ENCODE assay signal across 19 mouse cellular contexts in the genomic region with DNA sequence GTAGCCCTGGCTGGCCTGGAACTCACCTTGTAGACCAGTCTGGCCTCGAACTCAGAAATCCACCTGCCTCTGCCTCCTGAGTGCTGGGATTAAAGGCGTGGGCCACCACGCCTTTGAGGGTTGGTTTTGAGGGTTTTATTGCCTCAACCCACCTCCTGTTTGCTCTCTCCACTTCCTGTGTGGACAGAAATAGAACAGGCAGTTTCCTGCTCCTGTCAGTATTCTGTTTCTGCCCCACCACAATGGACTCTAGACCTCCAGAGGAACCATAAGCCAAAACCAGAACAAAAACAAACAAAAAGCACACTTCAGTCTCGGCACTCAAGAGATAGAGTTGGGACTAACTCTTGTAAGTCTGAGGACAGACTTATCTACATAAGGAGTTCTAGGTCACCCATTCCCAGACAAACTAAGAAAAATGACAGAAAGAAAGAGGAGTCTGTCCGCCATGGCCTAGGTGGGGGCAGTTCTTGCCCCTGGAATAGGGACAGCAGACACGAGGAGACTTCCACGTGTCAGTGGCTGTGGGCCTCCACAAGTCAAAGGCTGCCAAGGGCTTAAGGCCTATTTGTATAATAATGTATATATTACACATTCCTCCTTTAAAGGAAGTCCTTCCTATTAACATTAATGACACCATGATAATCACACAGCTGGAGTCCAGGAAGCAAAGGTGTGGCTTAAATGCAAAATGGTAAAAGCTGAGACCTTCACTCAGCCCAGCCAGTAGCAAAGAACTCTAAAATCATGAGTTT.
DNase-seq lines count a peak whose midpoint lies in the region; ATAC-seq and TF ChIP-seq lines count a peak whose summit lies in the region.
"Had no signal": no experiment of that assay in that cellular context is flagged by ENCODE, and none has a peak within 500 bp of the region (broad histone marks: within the 10 kb centered on the region; RNA-seq: fewer than 3 reads in every experiment).

No protein-coding gene starts in this region.

- peak; percentile 57 for DNase-seq in midbrain, embryonic 11.5 days (ENCODE audit: low spot score, missing footprints)
- peak; percentile 75 for DNase-seq in ES-E14 (ENCODE audit: low read depth, low spot score)
- DNase-seq in heart, postnatal 36 days, result no peak
- DNase-seq: adrenal gland, adult 8-10 months; B cell, adult 2 months; cerebellum, adult 9-11 months; gastrocnemius, postnatal 14 days had no signal

- H3K4me1 ChIP-seq in midbrain, embryonic 11.5 days (ENCODE audit: control insufficient read depth, insufficient read depth, low read length), result no peaks in the 10 kb centered on the region
- H3K4me1 ChIP-seq in midbrain, embryonic 16.5 days (ENCODE audit: control insufficient read depth, insufficient read depth, low read length), result peaks cover under 1% of the 10 kb centered on the region; the same call in 1 of the 2 replicates
- H3K4me1 ChIP-seq in ES-E14 (ENCODE audit: control insufficient read depth in 2 of 2, insufficient read depth in 2 of 2, low read length in 2 of 2, poor library complexity in 1 of 2), result peaks cover 9 to 14% of the 10 kb centered on the region in 2 experiments
- H3K4me1 ChIP-seq in intestine, embryonic 15.5 days (replicated peaks), result no peaks in the 10 kb centered on the region
- H3K4me1 ChIP-seq: embryonic facial prominence, embryonic 12.5 days; forebrain, embryonic 13.5 days; limb, embryonic 15.5 days; liver, embryonic 15.5 days had no signal

- H3K9me3 ChIP-seq in midbrain, embryonic 11.5 days (ENCODE audit: control insufficient read depth, low read length), result no peaks in the 10 kb centered on the region
- no peaks in the 10 kb centered on the region for H3K9me3 ChIP-seq in midbrain, embryonic 16.5 days (replicated peaks; ENCODE audit: control insufficient read depth, low read length, poor library complexity, severe bottlenecking)
- no peaks in the 10 kb centered on the region for H3K9me3 ChIP-seq in ES-E14 (ENCODE audit: control insufficient read depth, insufficient read depth, low read depth, low read length)
- H3K9me3 ChIP-seq in intestine, embryonic 15.5 days, result no peaks in the 10 kb centered on the region
- H3K9me3 ChIP-seq: embryonic facial prominence, embryonic 12.5 days; forebrain, embryonic 13.5 days; limb, embryonic 15.5 days; liver, embryonic 15.5 days had no signal

- no peak overlapping the region for H3K4me2 ChIP-seq in midbrain, embryonic 11.5 days
- no peak overlapping the region for H3K4me2 ChIP-seq in midbrain, embryonic 16.5 days (ENCODE audit: low read length)
- no peak overlapping the region for H3K4me2 ChIP-seq in intestine, embryonic 15.5 days (replicated peaks)
- H3K4me2 ChIP-seq: embryonic facial prominence, embryonic 12.5 days; forebrain, embryonic 13.5 days; limb, embryonic 15.5 days; liver, embryonic 15.5 days had no signal

- H3K27me3 ChIP-seq in midbrain, embryonic 11.5 days (ENCODE audit: control insufficient read depth, insufficient read depth, low read length), result no peaks in the 10 kb centered on the region
- H3K27me3 ChIP-seq in midbrain, embryonic 16.5 days (ENCODE audit: control insufficient read depth, insufficient read depth, low read depth, low read length), result no peaks in the 10 kb centered on the region
- H3K27me3 ChIP-seq in intestine, embryonic 15.5 days (replicated peaks), result no peaks in the 10 kb centered on the region
- H3K27me3 ChIP-seq: embryonic facial prominence, embryonic 12.5 days; forebrain, embryonic 13.5 days; limb, embryonic 15.5 days; liver, embryonic 15.5 days had no signal

- no peaks in the 10 kb centered on the region for H3K36me3 ChIP-seq in midbrain, embryonic 11.5 days (ENCODE audit: control insufficient read depth, insufficient read depth, low read length)
- no peaks in the 10 kb centered on the region for H3K36me3 ChIP-seq in midbrain, embryonic 16.5 days (ENCODE audit: control insufficient read depth, insufficient read depth, low read length)
- H3K36me3 ChIP-seq in ES-E14 (ENCODE audit: control insufficient read depth, insufficient read depth, low read length, poor library complexity, severe bottlenecking), result no peaks in the 10 kb centered on the region
- H3K36me3 ChIP-seq in intestine, embryonic 15.5 days, result no peaks in the 10 kb centered on the region
- H3K36me3 ChIP-seq: embryonic facial prominence, embryonic 12.5 days; limb, embryonic 15.5 days; liver, embryonic 15.5 days had no signal

- no peak overlapping the region for H3K27ac ChIP-seq in midbrain, embryonic 11.5 days (ENCODE audit: low read depth, low read length)
- H3K27ac ChIP-seq in midbrain, embryonic 16.5 days (ENCODE audit: low read length), result no peak overlapping the region
- peak overlapping the region; percentile 98 for H3K27ac ChIP-seq in ES-E14 (ENCODE audit: insufficient read depth, low read depth, low read length, poor library complexity, severe bottlenecking)
- H3K27ac ChIP-seq in intestine, embryonic 15.5 days, result no peak overlapping the region
- H3K27ac ChIP-seq: embryonic facial prominence, embryonic 12.5 days; forebrain, embryonic 13.5 days; kidney, postnatal 0 days; limb, embryonic 15.5 days; liver, embryonic 15.5 days had no signal

- in situ Hi-C loops in ES-E14 (cut with MboI; ENCODE audit: low sequenced_read_pairs in 2 of 2, unreplicated experiment in 2 of 2), result no loop called here

- H3K4me3 ChIP-seq in midbrain, embryonic 11.5 days (ENCODE audit: low read depth, low read length), result no peak overlapping the region
- H3K4me3 ChIP-seq in midbrain, embryonic 16.5 days (ENCODE audit: low read depth, low read length), result no peak overlapping the region
- peak overlapping the region; percentile 3; a peak in 2 of 4 replicates for H3K4me3 ChIP-seq in ES-E14 (ENCODE audit: insufficient read depth in 1 of 2, low read depth in 1 of 2, low read length in 2 of 2, poor library complexity in 1 of 2, severe bottlenecking in 1 of 2)
- H3K4me3 ChIP-seq in intestine, embryonic 15.5 days (replicated peaks), result no peak overlapping the region
- H3K4me3 ChIP-seq: embryonic facial prominence, embryonic 12.5 days; erythroblast, embryonic 14.5 days; forebrain, embryonic 13.5 days; limb, embryonic 15.5 days; liver, embryonic 15.5 days had no signal

- no peak overlapping the region for H3K9ac ChIP-seq in midbrain, embryonic 11.5 days (ENCODE audit: low read length)
- H3K9ac ChIP-seq in midbrain, embryonic 16.5 days (ENCODE audit: low read depth, low read length), result no peak overlapping the region
- H3K9ac ChIP-seq in ES-E14 (ENCODE audit: insufficient read depth, low read depth, low read length, poor library complexity, severe bottlenecking), result peak overlapping the region; percentile 26; the same call in 1 of the 2 replicates
- no peak overlapping the region for H3K9ac ChIP-seq in intestine, embryonic 15.5 days
- H3K9ac ChIP-seq: embryonic facial prominence, embryonic 12.5 days; forebrain, embryonic 13.5 days; limb, embryonic 15.5 days; liver, embryonic 15.5 days had no signal

- 77% methylated on average over 7 of the region's 7 CpGs for WGBS in midbrain, embryonic 11.5 days
- WGBS in midbrain, embryonic 16.5 days, result 74% methylated on average over 7 of the region's 7 CpGs
- 54% methylated on average over 7 of the region's 7 CpGs for WGBS in intestine, embryonic 15.5 days

- no peak for ATAC-seq in midbrain, embryonic 11.5 days (ENCODE audit: low FRiP score)
- no peak for ATAC-seq in midbrain, embryonic 16.5 days
- ATAC-seq in granulocyte monocyte progenitor cell, adult 5-6 weeks (replicated peaks; ENCODE audit: poor library complexity, severe bottlenecking), result peak; percentile 91
- ATAC-seq in megakaryocyte progenitor cell, adult 5-6 weeks (replicated peaks; ENCODE audit: poor library complexity), result peak; percentile 91
- no peak for ATAC-seq in intestine, embryonic 15.5 days
- ATAC-seq: forebrain, embryonic 13.5 days; intestine, embryonic 16.5 days; lung, postnatal 0 days had no signal

- intact Hi-C loops in heart, postnatal 36 days (cut with DNase I), result no loop called here

TF ChIP-seq in ES-E14, 5 proteins besides CTCF, POLR2A, EP300 and RAD21:
- TF ChIP-seq ZC3H11A (IDR thresholded peaks at IDR 0.05; ENCODE audit: borderline replicate concordance, low read depth, low read length) (no peak), HCFC1 (IDR thresholded peaks at IDR 0.05; ENCODE audit: borderline replicate concordance, insufficient read depth, low read length) (no peak), CHD2 (IDR thresholded peaks at IDR 0.05; ENCODE audit: low read depth, low read length) (no peak), MAFK (IDR thresholded peaks at IDR 0.05; ENCODE audit: insufficient read depth, low read depth, low read length) (no peak), ZNF384 (IDR thresholded peaks at IDR 0.05; ENCODE audit: low read depth, low read length) (no peak)

Comparison
In these comparisons a context has a peak if more than half of its experiments do, and no peak if none do; other contexts are left out.
1. ATAC-seq: peak in granulocyte monocyte progenitor cell, adult 5-6 weeks (single experiment) and megakaryocyte progenitor cell, adult 5-6 weeks (single experiment); none in midbrain, embryonic 11.5 days (single experiment), midbrain, embryonic 16.5 days (single experiment) and intestine, embryonic 15.5 days (single experiment).
2. DNase-seq: peak in midbrain, embryonic 11.5 days (single experiment) and ES-E14 (single experiment); none in heart, postnatal 36 days (0 of 2).
3. H3K4me3 ChIP-seq: peak in ES-E14 (2 of 2); none in midbrain, embryonic 11.5 days (single experiment), midbrain, embryonic 16.5 days (single experiment) and intestine, embryonic 15.5 days (single experiment).